Mouse (Mus musculus) lung, adult 2 months (tissue): ENCODE data around the gene Enpp6.

Experiments
- CTCF ChIP-seq: fragments of 200-500 bp; IDR thresholded peaks from 2 replicates; pipeline ENCODE4 v1.5.1; 2011; ENCODE audit warnings: mild to moderate bottlenecking, low read length, control low read depth; ENCODE audit not compliant: insufficient read depth
- POLR2A ChIP-seq: fragments of 200-500 bp; IDR thresholded peaks from 2 replicates; pipeline ENCODE4 v1.6.1; 2011; ENCODE audit warnings: low read depth, mild to moderate bottlenecking, control low read depth, low read length, borderline replicate concordance; ENCODE audit errors: extremely low read depth

DNA sequence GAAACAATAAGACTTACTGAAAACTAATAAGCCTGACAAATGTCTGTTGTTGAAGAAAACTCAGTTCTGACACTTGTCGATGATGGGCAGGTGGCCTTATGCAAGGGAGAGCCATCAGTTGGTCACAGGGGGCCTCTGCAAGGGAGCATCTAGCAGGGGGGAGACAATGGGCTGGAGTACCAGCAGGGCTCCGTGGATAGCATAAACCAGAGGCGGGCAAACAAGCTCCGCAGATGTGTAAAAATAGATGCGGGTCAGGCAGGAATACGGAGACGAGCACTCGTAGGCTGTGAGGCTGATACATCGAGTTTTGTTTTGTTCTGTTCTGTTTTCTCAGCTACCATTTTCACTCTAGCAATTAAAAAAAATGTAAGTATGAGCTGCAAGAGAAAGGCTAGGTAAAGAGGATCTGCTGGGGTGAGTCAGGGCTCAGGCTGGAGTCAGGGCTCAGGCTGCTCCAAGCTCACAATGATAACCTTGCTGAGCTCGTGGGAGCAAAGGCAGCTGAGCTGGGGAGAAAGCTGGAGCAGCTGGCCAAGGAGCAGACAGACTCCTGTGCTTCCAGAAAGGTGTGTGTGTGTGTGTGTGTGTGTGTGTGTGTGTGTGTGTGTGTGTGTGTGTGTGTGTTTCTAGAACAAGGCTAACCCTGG, 40.3 kb downstream of the Enpp6 start:
- TF ChIP-seq POLR2A = no peak
- TF ChIP-seq CTCF = no peak
